Mouse (Mus musculus): ENCODE measurements around the gene Gm11084.

Gm11084 gene

GRCm38 (mm10) chr2:72952979-72953378 lies 33.5 kb downstream of the Gm11084 start:
- DNase-seq (ENCODE audit: low spot score in 2 of 2), result no peak

- DNase-seq (ENCODE audit: low spot score in 2 of 2), result no peak
Observed at GRCm38 (mm10) chr2:72935937-72936336, 50.6 kb downstream of the Gm11084 start.

GRCm38 (mm10) chr2:72932186-72932585 lies 54.3 kb downstream of the Gm11084 start:
- no peak for DNase-seq (ENCODE audit: low spot score in 2 of 2)

- DNase-seq (ENCODE audit: low spot score in 2 of 2), result no peak
Observed at GRCm38 (mm10) chr2:72924981-72925380, 61.5 kb downstream of the Gm11084 start.

Measured in natural killer cell, adult 2 months (primary cell).